Mouse (Mus musculus): ENCODE data around the gene Gpr157.

Gene Gpr157

GRCm38 (mm10) chr4:150140346-150140745 is 53.2 kb downstream of the Gpr157 start:
- DNase-seq (ENCODE audit: extremely low spot score, low read depth, low spot score), result no peak

GRCm38 (mm10) chr4:150144242-150144641 is 57.1 kb downstream of the Gpr157 start:
- DNase-seq (ENCODE audit: extremely low spot score, low read depth, low spot score), result no peak

GRCm38 (mm10) chr4:150146286-150146685 is 59.1 kb downstream of the Gpr157 start:
- DNase-seq (ENCODE audit: extremely low spot score, low read depth, low spot score), result no peak

DNA sequence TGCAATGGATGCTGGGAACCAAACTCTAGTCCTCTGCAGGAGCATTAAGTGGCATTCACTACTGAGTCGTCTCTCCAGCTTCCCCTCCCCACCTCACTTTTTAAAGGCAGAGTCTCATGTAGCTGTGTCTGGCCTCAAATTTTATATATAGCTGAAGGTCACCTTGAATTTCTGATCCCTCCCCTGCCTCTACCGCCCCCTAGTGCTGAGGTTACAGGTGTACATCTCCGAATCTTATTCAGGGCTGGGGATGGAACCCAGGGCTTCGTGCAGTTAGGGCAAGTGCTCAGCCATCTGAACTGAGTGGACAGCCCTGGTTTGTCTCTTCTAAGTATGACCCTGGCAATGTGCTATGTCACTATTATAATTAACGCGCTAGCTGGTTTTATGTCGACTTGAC is 63.9 kb downstream of the Gpr157 start:
- no peak for DNase-seq (ENCODE audit: extremely low spot score, low read depth, low spot score)

DNA sequence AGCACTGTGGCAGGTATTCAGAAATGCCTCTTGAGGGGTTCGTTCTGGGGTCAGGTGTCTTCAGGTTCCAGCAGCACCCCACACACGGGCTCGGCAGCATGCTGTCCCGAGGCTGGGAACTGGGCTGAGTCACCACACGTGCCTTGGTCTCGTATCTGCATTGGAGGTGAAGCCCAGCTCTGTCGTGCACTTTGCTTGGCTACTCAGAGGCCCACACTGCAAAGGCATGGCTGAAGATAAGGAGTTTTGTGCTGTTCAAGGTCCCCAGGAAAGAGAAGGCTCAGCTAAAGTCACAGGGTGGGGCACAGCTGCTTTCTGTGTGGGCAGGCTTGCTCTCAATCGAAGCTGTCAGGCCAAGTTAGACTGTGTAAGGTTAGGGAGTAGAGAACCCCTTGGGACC is 65.3 kb downstream of the Gpr157 start:
- no peak for DNase-seq (ENCODE audit: extremely low spot score, low read depth, low spot score)

GRCm38 (mm10) chr4:150155301-150155700 is 68.1 kb downstream of the Gpr157 start:
- DNase-seq (ENCODE audit: extremely low spot score, low read depth, low spot score), result no peak

All from hindlimb bud, embryonic 11.5 days (tissue).